Mouse (Mus musculus) myocyte (in vitro differentiated cells): ENCODE results near the gene Arhgap28.

Experiments used
- CEBPB ChIP-seq: IDR thresholded peaks from 2 replicates; pipeline ENCODE4 v1.6.1; 2011; ENCODE audit warnings: mild to moderate bottlenecking, moderate library complexity; ENCODE audit not compliant: poor library complexity, insufficient read depth, severe bottlenecking
- E2F4 ChIP-seq: IDR thresholded peaks from one replicate; pipeline ENCODE4 v1.6.1; 2011; ENCODE audit warnings: mild to moderate bottlenecking, control low read depth, moderate library complexity; ENCODE audit not compliant: insufficient read depth
- MAX ChIP-seq: IDR thresholded peaks from one replicate; pipeline ENCODE4 v1.6.1; 2011; ENCODE audit warnings: low read depth, mild to moderate bottlenecking, control low read depth
- MYOD1 ChIP-seq, 3 experiments: IDR thresholded peaks; one replicate each; pipeline ENCODE4 v1.6.1; 2011; ENCODE audit warnings: control low read depth in 2 of 3, low read depth in 2 of 3, mild to moderate bottlenecking in 2 of 3, moderate library complexity in 1 of 3; ENCODE audit not compliant: insufficient read length in 2 of 3, control insufficient read depth in 1 of 3
- MYOG ChIP-seq, 3 experiments: IDR thresholded peaks; one replicate each; pipeline ENCODE4 v1.6.1; 2011; ENCODE audit warnings: control low read depth in 2 of 3, low read depth in 2 of 3, mild to moderate bottlenecking in 2 of 3; ENCODE audit not compliant: insufficient read length in 2 of 3, control insufficient read depth in 1 of 3, insufficient read depth in 1 of 3
- POLR2A ChIP-seq: IDR thresholded peaks from one replicate; pipeline ENCODE4 v1.6.1; 2011; ENCODE audit warnings: low read depth, mild to moderate bottlenecking, control low read depth, moderate library complexity; ENCODE audit not compliant: insufficient read length
- POLR2AphosphoS2 ChIP-seq: IDR thresholded peaks from one replicate; pipeline ENCODE4 v1.6.1; 2011; ENCODE audit warnings: low read depth, control low read depth; ENCODE audit not compliant: insufficient read length
- SRF ChIP-seq: IDR thresholded peaks from one replicate; pipeline ENCODE4 v1.6.1; 2011; ENCODE audit warnings: low read depth; ENCODE audit not compliant: control insufficient read depth, insufficient read length
- TCF12 ChIP-seq: IDR thresholded peaks from one replicate; pipeline ENCODE4 v1.6.1; 2011; ENCODE audit warnings: mild to moderate bottlenecking, control low read depth; ENCODE audit not compliant: poor library complexity, insufficient read depth, severe bottlenecking
- TCF3 ChIP-seq: IDR thresholded peaks from one replicate; pipeline ENCODE4 v1.6.1; 2011; ENCODE audit warnings: low read depth, control low read depth; ENCODE audit not compliant: insufficient read length
- USF1 ChIP-seq: IDR thresholded peaks from one replicate; pipeline ENCODE4 v1.6.1; 2011; ENCODE audit warnings: low read depth, mild to moderate bottlenecking, control low read depth, moderate library complexity

DNA sequence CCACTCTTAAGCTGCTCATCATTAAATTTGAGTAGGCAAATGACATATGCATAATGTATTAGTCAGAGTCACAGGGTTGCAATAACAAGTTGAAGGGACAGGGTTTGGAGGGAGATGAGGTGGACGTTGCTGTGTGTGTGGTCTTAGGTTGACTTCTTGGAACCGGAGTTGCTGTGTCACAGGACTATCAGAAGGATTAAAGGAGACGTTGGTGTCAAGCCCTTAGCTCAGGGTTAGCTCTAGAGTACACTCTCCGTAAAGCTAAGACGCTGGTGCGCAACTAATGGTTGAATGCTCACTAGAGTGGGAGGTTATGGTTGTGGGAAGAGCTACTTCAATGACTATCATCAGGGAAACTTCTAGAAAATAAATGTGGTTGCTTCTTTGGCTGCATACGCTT lies 9.1 kb downstream of the Arhgap28 start:
- TF ChIP-seq E2F4 (no peak), POLR2A (no peak), TCF12 (no peak), MAX (no peak), CEBPB (no peak), USF1 (no peak), MYOD1 (IDR thresholded peaks at IDR 0.05; ENCODE audit: control insufficient read depth in 1 of 3, insufficient read length in 2 of 3, low read depth in 2 of 3) (no peak), TCF3 (no peak), POLR2AphosphoS2 (no peak), MYOG (IDR thresholded peaks at IDR 0.05; ENCODE audit: control insufficient read depth in 1 of 3, insufficient read depth in 1 of 3, insufficient read length in 2 of 3, low read depth in 2 of 3) (no peak), SRF (no peak)
